Mouse (Mus musculus) kidney, postnatal 10 days (tissue): ENCODE measurements around the gene Sox12.
"Not testable (repeated sequence)": the region's sequence is repeated elsewhere in the genome, so short reads cannot be mapped to it uniquely, and the experiment has no call there.

Experiments
- DNase-seq: peaks from one replicate; pipeline ENCODE4 v3.0.0; 2021; ENCODE audit warnings: mixed read lengths

Gene Sox12

DNA sequence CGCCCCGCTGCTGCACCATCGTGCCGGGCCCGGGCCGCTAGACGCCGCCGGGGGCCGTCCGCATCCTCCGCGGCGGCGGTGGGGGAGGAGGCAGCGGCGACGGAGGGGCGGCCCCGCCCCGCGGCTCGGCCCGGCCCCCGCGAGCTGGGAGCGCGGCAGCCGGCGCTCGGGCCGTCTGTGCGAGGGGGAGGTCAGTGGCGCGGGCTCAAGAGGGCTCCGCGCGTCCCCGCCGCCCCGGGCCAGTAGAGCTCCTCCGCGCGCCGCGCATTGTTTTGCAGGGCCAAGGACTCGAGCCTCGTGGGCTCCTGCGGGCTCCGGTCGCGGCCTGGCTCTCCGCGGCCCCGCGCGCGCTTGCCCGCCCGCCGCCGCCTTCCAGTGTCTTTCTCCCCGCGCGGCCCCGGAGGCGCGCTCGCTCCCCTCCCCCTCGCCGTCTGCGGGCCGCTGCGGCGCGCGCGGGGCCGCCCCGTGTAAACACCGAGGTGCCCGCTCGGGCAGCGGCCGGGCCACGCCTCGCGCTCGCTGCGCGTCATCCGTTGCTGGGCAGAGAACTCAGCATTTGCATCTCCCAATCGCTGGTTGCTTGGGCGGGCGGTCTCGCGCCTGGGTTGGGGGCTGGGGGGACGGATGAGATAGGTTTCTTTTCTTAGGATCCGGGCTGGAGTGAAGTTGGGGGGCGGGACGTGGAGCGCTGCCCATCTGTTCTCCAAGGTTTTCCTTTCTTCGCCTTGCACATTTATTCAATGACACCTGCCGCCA is at the start of gene Sox12:
Gene Sox12 (minus strand): TSS at position 384 of the 756 bp plus-strand sequence.
- DNase-seq: peak; percentile 100

DNA sequence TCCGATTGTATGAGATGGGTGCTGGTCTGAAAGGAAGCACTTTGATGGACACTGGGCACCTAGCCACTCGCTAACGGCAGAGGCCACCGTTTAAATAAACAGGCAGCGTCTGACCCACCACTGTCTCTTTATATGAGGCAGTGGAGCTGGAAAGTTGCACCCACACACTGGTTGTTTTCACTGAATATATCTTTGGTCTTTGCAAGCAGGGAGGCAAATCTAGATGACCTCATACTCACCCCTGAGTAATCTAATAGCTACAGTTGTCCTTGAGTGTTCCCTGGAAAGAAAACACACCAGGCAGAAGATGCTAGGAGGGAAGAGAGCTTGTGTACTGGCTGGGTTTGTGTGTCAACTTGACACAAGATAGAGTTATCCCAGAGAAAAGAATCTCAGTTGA is 49.6 kb upstream of the Sox12 start:
- no peak for DNase-seq

DNA sequence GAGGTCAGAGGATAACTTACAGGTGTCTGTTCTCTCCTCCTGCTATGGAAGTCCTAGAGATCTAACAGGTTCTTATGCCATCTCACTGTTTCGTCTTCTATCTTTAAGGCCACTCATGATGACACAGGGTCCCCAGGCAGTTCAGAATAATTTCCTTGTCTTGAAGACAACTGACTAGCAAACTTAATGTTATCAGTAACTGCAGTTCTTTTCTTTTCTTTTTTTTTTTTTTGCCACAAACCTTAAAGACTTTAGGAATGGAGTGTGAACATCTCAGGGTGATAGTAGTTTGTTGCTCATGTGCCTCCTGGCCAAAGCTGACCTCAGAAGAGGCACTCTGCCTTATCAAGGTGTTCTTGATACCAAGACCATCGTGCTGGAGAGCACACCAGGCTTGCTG is 48.8 kb upstream of the Sox12 start:
- DNase-seq: no peak

DNA sequence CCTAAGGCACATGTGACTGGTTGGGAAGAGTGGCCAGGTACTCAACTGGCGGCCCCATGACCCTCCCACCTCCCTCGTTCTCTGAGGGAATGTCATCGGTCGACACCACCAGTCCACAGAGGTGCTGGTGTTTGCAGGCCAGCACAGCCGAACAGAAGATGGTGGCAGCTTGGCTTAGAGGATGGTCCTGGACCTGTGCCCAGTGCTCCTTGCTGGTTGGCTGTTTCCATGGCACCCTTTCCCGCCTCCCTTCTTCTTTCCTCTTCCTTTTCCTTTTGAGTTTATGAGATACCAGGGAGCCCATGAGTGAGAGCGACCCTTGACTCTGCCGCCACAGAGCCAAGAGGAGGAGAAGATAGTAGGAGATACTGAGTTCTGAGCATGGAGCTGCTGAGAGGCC is 45.4 kb upstream of the Sox12 start:
- DNase-seq: peak; percentile 27

DNA sequence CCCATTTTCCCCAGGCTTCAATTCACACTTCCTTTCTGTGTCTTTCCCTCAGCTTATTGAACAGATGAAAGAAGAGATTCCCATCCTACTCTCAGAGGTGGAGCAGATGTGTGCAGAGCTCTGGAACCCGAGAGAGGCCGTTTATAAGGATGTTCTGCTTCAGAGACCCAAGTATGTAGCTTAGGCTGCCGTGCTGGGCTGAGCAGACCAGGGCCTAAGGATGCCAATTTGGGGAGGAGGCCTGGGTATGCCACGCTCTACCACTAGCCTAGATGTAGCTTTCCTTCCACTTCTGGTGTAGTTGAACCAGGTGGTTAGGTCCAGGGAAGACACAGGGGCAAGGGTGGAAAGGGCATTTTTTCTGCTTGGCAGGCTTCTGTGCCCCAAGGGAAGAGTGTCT is 44.5 kb upstream of the Sox12 start:
- DNase-seq: no peak

DNA sequence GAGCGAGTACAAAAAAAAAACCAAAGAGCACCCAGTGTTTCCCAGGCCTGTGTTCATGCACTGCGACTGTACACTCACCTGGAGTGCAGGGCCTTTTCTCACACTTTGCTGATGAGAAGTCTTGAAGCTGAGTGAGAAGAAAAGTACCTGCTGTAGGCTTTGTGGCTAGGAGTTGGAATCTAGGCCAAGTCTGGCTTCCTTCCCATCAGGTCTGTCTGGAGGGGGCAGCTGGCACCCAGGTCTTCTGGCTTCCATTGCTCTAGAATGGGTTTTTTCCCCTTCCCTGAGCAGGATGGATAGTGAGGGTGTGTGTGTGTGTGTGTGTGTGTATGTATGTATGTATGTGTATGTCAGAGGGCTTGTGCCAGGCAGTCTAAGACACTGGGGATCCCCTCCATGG is 42.0 kb upstream of the Sox12 start:
- no peak for DNase-seq

DNA sequence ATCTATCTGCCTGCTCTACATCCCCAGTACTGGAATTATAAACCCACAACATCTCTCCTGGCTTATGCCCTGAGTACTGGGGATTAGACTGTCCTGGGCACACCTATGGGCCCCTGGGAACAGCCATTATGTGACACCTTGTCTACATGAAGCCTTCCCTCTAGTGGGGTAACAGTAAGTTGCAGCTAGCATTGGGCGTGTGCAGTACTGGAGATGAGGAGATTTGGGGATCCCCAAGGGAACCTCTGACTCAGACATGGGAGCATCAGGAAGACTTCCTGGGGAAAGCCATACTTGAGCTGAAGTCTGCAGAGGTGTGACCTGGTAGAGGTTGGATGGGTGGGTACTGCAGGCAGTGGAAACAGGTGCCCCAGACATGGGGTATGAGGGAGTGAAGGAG is 41.1 kb upstream of the Sox12 start:
- DNase-seq: no peak

DNA sequence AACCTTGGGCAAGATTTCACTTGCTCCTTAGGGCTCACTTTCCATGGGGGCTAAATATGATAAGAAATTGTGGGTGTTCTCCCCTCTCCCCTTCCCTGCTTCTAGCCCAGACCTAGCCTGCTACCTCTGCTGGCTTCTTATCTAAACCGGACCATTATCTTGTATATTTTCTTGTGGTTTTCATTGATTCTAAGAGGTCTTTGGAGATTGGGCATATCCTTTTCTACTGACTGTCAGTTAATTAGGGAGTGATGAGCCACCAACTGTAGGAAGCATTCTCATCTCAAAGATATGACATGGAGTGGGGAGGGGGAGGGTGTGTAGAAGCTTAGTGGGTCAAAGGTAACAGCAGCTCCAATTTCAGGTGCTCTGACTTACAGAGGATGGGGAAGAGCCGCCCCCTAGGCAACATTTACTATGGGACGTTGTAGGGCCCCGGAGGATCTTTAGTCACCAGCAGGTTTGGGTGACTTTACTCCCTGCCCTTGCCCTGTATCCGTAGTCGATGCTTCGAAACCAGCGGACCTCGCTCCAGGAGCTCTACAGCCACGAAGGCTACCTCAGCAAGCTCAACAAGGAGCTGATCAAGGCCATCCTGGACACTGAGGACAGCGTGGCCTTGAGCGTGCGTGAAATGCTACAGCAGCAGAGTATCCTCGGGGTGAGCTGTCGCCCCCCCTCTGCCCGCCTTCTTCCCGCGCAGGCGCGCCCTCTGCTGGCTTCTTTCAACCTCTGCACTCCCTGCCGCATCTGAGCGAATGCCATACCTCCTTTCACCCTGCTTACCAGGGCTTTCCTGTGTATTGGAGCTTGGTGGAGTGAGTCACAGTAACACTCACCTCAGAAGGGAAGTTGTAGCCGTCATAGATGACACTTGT is 39.4 kb upstream of the Sox12 start:
- peak; percentile 92 for DNase-seq

DNA sequence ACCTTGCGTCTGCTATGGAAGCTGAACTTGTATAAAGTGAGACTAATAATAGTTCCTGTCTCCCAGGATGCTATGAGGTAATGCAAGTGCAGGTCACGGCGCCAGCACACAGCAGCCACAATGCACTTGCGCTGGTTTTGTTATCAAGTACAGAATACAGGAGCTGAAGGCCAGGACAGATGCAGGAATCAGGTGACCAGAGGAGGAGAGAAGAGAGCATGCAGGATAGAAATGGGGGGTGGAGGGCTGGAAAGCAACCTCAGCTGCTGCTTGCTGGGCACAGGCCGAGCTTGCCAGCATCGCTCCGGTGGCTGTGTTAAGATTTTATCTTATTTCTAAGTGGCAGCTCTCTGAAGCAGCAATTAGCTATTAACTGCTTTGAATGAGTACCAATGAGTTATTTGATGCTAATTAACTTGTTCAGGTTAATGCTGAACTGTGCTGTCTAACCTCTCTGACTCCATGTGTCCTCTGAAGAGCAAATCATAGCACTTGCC is 38.6 kb upstream of the Sox12 start:
- peak; percentile 58 for DNase-seq

DNA sequence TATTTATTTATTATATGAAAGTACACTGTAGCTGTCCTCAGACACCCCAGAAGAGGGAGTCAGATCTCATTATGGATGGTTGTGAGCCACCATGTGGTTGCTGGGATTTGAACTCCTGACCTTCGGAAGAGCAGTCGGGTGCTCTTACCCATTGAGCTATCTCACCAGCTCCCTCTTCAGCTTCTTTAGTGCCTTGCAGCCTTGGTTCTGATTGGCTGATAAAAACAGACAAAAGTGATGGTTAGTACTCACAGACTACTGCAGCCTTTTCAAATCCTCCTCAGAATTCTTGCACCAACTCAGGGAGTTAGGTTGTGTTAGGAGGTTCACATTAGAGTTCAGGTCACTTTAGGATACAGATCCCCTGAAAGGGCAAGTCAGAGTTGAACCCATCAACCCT is 30.6 kb upstream of the Sox12 start:
- DNase-seq: not testable (repeated sequence)

DNA sequence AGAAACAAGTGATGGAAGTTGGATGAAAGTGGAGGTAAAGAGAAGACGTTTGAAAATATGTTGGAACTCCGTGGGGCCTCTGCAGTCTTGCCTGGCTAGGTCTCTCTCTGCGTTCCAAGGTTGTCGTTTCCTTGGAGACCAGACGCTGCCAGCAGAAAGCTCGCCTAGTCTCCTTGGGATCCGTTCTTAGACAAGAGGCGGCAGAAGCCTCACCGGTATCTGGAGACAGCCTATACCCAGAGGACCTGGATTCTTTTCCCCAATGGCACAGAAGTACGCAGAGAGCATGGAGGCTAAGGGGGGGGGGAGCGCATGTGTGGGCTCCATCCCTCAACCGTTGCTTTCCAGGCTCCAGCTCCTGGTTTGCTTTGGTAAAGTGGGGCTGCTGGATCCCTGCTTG is 29.6 kb upstream of the Sox12 start:
- DNase-seq: peak; percentile 45

DNA sequence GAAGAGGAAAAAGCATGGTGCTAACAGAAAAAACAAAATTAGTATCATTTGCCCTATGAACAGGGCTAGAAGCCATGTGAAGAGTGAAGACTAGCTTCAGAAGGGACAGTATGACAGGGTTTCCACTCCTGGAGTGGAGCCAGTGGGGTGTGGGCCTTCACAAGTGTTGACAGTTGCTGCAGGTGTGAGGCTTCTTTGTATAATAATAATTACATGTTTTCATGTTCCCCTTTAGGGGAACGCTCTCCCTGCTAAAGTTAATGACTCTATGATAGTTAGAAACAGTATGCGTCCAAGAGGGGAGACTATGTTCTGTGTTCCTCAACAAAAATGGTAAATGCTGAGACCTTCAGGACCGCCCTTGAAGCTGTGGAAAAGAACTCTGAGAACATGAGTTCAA is 17.9 kb upstream of the Sox12 start:
- DNase-seq: no peak

DNA sequence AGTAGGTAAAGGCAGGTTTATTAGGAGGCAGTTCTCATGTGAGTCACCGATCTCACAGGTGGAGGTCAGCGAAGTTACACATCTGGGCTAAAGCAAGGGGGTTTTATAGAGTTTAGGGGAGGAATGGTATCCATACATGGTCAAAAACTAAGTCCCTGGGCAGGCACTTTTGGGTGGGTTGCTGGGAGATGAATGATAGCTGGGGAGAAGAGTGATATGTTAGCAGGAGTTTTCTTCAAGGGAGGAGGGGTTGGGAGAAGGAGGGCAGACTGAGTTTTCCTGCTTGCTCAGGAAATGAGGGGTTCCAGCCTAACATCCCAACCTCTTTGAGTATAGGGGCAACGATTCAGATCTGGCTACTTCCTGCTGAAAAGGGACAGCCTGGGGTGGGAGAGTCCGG is 17.4 kb upstream of the Sox12 start, which contains the start of gene 6820408C15Rik:
Gene 6820408C15Rik (plus strand): TSS at position 301 of the 400 bp plus-strand sequence.
- DNase-seq: no peak

DNA sequence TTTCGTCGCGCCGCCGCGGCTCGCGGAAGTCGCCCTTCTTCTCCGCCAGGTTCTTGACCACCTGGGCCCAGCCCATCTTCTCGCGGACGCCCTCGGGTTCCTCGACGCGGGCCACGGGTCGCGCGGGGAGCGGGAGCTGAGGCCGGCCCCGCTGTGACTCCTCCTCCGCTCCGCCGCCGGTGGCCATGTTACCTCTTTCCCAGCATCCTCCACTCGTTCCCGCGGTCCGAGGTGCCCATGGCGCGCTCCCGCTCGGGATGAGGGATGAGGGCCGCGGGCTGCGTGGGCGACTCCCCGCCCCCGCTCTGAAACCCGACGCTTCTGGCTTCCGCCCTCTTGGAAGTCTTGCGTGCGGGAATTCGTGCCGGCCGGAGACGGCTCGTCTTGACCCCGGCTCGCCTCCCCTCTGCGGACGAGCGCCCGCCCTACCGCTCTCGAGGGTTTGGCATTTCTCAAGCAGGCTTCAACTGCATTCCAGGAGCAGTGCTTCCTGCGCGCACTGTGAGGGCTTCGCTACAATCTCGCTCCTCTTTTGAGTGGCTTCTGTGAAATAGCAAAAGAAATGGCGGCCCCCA is 16.8 kb upstream of the Sox12 start, which contains the start of gene Zcchc3:
Gene Zcchc3 (minus strand): TSS at position 437 of the 575 bp plus-strand sequence.
- DNase-seq: peak; percentile 95

DNA sequence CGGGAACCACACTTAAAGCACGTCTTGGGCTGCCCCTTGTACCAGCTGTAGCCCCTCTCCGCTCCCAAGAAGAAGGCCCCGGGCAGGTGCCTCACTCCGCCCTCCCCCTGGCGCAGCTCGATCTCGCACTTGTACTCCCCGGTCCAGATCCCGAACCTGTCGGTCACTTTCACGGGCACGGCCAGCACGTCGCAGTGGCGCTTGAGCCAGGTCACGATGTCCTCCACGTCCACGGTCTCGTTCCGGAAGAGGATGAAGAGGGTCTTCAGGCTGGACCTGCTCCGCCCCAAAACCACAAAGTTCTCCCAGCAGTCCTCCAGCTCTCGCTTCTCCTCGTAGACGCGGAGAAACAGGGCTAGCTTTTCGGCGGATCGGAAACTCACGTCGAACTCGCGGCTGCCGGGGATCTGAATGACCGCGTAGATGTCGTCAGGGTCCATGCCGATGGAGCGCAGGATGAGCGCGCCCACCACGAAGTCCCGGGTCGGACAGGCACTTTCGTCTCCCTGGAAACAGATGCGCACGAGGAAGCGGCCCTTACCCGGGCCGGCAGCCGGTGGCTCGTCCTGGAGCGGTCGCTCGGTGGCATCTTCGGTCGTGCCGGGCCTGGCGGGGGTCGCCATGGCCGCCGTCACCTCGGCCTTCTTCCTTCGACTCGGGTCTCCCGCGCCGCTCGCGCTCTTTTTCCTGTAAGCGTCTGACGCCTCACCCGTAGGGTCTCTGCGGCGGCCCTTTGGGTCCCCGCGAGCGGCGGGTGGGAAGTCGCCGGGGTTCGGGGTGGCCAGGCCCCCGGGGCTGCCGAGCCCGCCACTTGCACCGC is 16.1 kb upstream of the Sox12 start:
- peak; percentile 66 for DNase-seq

DNA sequence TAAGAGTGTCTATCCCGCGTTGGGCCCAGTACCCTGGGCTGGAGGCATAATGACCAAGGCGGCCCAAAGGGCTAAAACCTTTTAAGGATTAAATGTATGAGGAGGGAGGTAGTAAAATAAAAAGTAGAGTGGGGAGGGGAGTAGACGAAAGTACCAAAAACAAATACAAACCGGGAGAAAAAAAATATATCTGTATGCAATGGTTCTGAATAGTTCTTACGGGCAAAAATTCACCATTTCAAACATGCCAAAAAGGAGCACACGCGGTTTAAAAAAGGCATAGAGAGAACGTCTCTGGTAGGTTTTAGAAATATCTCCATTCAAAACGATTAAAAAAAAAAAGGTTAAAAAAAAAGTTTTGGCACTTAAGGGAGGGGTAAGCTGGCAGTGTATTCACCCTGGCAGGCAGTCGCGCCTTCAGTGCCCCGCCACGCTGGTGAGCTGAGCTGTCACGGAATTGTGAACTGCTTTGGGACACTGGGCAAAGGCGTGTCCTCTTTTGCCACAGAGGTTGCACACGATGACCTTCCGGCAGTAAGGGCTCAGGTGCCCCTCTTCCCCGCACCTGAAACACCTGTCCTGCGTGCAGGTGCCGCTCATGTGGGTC is 15.4 kb upstream of the Sox12 start:
- DNase-seq: peak; percentile 58

DNA sequence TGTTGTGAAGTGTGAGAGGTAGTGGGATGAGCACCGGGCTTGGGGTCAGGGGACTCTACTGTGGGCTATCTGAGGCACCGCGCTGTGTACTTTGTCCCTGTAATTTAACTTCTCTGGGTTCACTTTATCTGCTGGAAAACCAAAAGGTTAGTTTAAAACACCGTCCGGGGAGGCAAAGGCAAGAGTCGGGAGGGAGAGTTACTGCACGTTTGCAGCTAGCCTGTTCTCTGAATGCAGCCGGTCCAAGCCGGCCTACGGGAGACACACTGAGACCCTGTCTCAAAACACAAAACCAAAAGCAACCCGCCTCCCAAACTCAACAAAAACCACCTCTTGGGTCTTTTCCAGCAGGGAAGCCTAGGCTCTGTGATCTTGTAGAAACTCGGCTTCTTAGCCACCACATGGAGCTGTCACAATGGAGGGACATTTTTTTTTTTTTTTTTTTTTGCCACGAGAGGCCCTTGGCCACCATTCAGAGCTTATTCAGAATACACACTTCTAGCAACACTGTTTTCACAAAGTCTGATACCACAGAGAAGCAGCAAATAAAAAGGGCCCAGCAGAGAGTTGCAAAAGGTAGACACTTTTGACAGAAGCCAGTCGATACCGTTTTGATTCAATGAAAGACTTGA is 14.8 kb upstream of the Sox12 start:
- peak; percentile 37 for DNase-seq

DNA sequence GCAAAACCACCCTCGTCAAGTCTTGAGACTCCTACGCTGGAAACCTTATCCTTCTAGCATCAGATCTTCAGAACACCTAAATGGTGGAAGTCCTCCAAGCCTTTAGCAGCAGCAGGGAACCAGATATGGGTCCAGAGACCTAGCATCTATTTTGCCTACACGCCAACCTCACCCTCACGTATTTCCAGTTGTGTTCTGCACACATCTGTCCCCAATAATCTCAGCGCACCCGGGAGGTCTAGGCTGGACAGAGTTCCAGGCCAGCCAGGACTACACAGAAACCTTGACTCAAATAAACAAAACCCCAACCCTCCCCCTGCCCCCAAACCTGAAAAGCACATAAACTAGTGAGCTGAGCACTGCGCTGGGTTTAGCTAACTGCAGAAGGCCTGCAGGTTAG is 13.6 kb upstream of the Sox12 start:
- DNase-seq: peak; percentile 34

DNA sequence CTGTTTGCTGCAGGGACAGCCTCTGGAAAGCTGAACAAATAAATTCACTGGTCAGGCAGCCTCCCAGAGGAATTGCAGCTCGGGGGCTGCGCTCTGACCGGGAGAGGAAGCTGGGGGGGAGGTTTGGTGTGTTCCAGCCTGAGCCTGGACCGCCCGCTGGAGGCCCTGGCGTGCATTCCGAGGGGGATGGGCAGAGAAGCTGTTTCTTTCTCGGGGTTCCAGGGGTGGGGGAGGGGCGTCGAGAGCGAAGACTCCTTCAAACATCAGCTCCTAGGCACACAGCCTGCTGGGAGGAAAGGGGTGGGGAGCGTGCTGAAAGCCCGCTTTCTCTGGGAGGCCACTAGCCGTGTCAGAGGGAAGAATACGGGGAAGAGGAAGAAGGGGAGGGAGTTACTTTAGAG is 13.1 kb upstream of the Sox12 start:
- peak; percentile 97 for DNase-seq

DNA sequence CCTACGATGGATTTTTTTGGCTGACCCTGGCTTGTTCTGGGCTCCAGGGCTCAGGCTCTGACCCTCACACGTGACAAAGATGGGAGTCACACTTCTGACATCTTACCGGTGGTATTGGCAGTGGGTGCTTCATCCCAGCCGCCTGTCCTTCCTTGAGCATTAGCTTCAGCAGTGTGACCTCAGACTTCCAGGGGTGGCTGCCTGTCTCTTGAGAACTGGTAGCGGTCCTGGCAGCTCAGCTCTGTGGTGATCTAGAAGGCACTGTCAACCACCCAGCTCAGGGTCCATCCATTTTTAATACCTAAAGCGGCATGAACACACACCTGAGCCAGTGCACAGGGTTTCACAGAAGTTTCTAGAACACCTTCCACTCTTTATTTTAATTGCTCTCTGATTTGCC is 11.9 kb upstream of the Sox12 start:
- peak; percentile 22 for DNase-seq

DNA sequence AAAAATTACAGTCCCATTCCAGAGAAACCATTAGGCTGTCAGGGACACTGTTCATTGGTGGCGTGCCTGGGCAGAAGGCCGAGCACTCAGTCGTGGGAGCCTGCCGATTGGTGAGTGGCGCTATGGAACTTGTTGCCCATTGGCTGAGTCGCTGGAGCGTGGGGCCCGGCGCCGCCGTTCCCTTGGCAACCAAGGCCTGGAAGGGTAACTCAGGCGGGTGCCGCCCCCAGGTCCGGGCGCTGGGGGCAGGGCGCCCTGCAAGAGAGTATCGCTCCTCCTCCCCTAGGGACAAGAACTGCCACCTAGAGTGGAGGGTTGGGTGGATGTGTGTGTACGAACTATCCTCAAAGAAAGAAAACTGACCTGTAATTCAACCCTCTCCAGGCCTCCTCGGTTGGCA is 8.3 kb upstream of the Sox12 start:
- peak; percentile 98 for DNase-seq
